Mouse (Mus musculus): ENCODE measurements around the gene Gad1. TPM values are rescaled to one million over a fixed set of nuclear protein-coding genes. Genes with fewer than 3 reads are reported as not detected.

Gene Gad1
- total RNA-seq, 2 experiments from 2014 or later, result 361 to 392 TPM

Other genes starting within 250 kb of the Gad1 start
- gene Sp5, start 78.1 kb upstream of the Gad1 start, total RNA-seq (2021), result under 1 TPM; 0.44 to 0.68 TPM
- gene Erich2, start 44.3 kb upstream of the Gad1 start, total RNA-seq (2021), result under 1 TPM; 0.54 to 0.59 TPM
- gene Gorasp2, start 108.5 kb downstream of the Gad1 start, total RNA-seq (2021), result 10 to 100 TPM; 92.0 to 96.9 TPM
- gene Gm26558, start 109.0 kb downstream of the Gad1 start, total RNA-seq (2021), result under 1 TPM in 1 of 2 experiments, not detected in 1; 0.76 TPM

Data from left cerebral cortex, postnatal 36 days (tissue).